Mouse (Mus musculus): ENCODE data around the gene Fam222b. TPM values are rescaled to one million over a fixed set of nuclear protein-coding genes. Genes with fewer than 3 reads are reported as not detected.

The Fam222b gene
- polyA plus RNA-seq, 1 experiment from 2014 or later: 26.6 TPM

- H3K9ac ChIP-seq (ENCODE audit: low read length): no peak overlapping the region
- no peak overlapping the region for H3K4me2 ChIP-seq
- H3K9me3 ChIP-seq (ENCODE audit: control insufficient read depth, low read length): no peaks in the 10 kb centered on the region
- 76% methylated on average over 6 of the region's 6 CpGs for WGBS
- H3K36me3 ChIP-seq (ENCODE audit: control insufficient read depth, insufficient read depth, low read length): peaks cover 30% of the 10 kb centered on the region
- no peak for DNase-seq (ENCODE audit: low spot score, missing footprints)
- H3K4me1 ChIP-seq (ENCODE audit: control insufficient read depth, insufficient read depth, low read length): no peaks in the 10 kb centered on the region
- ATAC-seq (ENCODE audit: low FRiP score): no peak
- no peak overlapping the region for H3K27ac ChIP-seq (ENCODE audit: low read depth, low read length)
- no peak overlapping the region for H3K4me3 ChIP-seq (ENCODE audit: low read depth, low read length)
- no peaks in the 10 kb centered on the region for H3K27me3 ChIP-seq (ENCODE audit: control insufficient read depth, insufficient read depth, low read length)
Measured at GRCm38 (mm10) chr11:78156156-78156699, 61.8 kb downstream of the Fam222b start.

- no peaks in the 10 kb centered on the region for H3K9me3 ChIP-seq (ENCODE audit: control insufficient read depth, low read length)
- H3K27ac ChIP-seq (ENCODE audit: low read depth, low read length): no peak overlapping the region
- no peak overlapping the region for H3K4me3 ChIP-seq (ENCODE audit: low read depth, low read length)
- DNase-seq (ENCODE audit: low spot score, missing footprints): peak; percentile 97
- H3K4me1 ChIP-seq (ENCODE audit: control insufficient read depth, insufficient read depth, low read length): peaks cover 19% of the 10 kb centered on the region
- H3K9ac ChIP-seq (ENCODE audit: low read length): no peak overlapping the region
- peak; percentile 36 for ATAC-seq (ENCODE audit: low FRiP score)
- H3K36me3 ChIP-seq (ENCODE audit: control insufficient read depth, insufficient read depth, low read length): peaks cover 37% of the 10 kb centered on the region
- H3K4me2 ChIP-seq: no peak overlapping the region
- 37% methylated on average over 2 of the region's 2 CpGs for WGBS
- H3K27me3 ChIP-seq (ENCODE audit: control insufficient read depth, insufficient read depth, low read length): no peaks in the 10 kb centered on the region
Measured at GRCm38 (mm10) chr11:78159096-78159495, 64.6 kb downstream of the Fam222b start.

GRCm38 (mm10) chr11:78159557-78159956, 65.1 kb downstream of the Fam222b start:
- peaks cover 34% of the 10 kb centered on the region for H3K36me3 ChIP-seq (ENCODE audit: control insufficient read depth, insufficient read depth, low read length)
- 82% methylated on average over 7 of the region's 7 CpGs for WGBS
- ATAC-seq (ENCODE audit: low FRiP score) (no peak), DNase-seq (ENCODE audit: low spot score, missing footprints) (no peak)
- H3K4me3 ChIP-seq (ENCODE audit: low read depth, low read length): no peak overlapping the region
- no peak overlapping the region for H3K9ac ChIP-seq (ENCODE audit: low read length)
- H3K4me2 ChIP-seq: no peak overlapping the region
- H3K27ac ChIP-seq (ENCODE audit: low read depth, low read length): no peak overlapping the region
- peaks cover 19% of the 10 kb centered on the region for H3K4me1 ChIP-seq (ENCODE audit: control insufficient read depth, insufficient read depth, low read length)
- no peaks in the 10 kb centered on the region for H3K9me3 ChIP-seq (ENCODE audit: control insufficient read depth, low read length)
- H3K27me3 ChIP-seq (ENCODE audit: control insufficient read depth, insufficient read depth, low read length): no peaks in the 10 kb centered on the region

GRCm38 (mm10) chr11:78160171-78160570, 65.7 kb downstream of the Fam222b start:
- H3K9me3 ChIP-seq (ENCODE audit: control insufficient read depth, low read length): no peaks in the 10 kb centered on the region
- H3K27me3 ChIP-seq (ENCODE audit: control insufficient read depth, insufficient read depth, low read length): no peaks in the 10 kb centered on the region
- H3K9ac ChIP-seq (ENCODE audit: low read length): no peak overlapping the region
- WGBS: 92% methylated on average over 18 of the region's 18 CpGs
- ATAC-seq (ENCODE audit: low FRiP score) (no peak), DNase-seq (ENCODE audit: low spot score, missing footprints) (no peak)
- no peak overlapping the region for H3K27ac ChIP-seq (ENCODE audit: low read depth, low read length)
- no peak overlapping the region for H3K4me3 ChIP-seq (ENCODE audit: low read depth, low read length)
- H3K36me3 ChIP-seq (ENCODE audit: control insufficient read depth, insufficient read depth, low read length): peaks cover 30% of the 10 kb centered on the region
- H3K4me2 ChIP-seq: no peak overlapping the region
- peaks cover 19% of the 10 kb centered on the region for H3K4me1 ChIP-seq (ENCODE audit: control insufficient read depth, insufficient read depth, low read length)

- peaks cover 19% of the 10 kb centered on the region for H3K4me1 ChIP-seq (ENCODE audit: control insufficient read depth, insufficient read depth, low read length)
- H3K36me3 ChIP-seq (ENCODE audit: control insufficient read depth, insufficient read depth, low read length): peaks cover 30% of the 10 kb centered on the region
- no peak for ATAC-seq (ENCODE audit: low FRiP score)
- 92% methylated on average over 3 of the region's 3 CpGs for WGBS
- DNase-seq (ENCODE audit: low spot score, missing footprints): no peak
- H3K4me2 ChIP-seq: no peak overlapping the region
- no peaks in the 10 kb centered on the region for H3K9me3 ChIP-seq (ENCODE audit: control insufficient read depth, low read length)
- no peak overlapping the region for H3K9ac ChIP-seq (ENCODE audit: low read length)
- H3K27me3 ChIP-seq (ENCODE audit: control insufficient read depth, insufficient read depth, low read length): no peaks in the 10 kb centered on the region
- no peak overlapping the region for H3K4me3 ChIP-seq (ENCODE audit: low read depth, low read length)
- H3K27ac ChIP-seq (ENCODE audit: low read depth, low read length): no peak overlapping the region
Measured at GRCm38 (mm10) chr11:78160675-78161074, 66.2 kb downstream of the Fam222b start.

DNA sequence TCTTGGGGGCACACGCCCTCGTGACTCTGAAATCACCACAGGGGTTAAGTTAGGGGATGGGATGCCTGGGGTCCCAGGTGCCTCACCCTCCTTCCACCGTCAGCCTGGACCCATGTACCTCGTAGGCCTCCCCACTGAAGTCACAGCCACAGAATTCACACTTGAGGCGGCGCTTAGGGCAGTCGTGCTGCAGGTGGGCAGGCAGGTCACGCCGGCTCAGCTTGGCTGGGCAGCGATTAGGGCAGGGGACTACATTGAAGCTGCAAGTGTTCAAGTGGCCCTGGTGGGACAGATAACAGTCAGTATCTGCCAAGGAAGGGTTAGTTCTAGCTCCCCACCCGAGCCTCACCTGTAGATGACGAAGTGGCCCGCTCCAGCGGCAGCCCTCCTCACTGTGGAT, 66.7 kb downstream of the Fam222b start:
- Histone ChIP-seq H3K9me3 (ENCODE audit: control insufficient read depth, low read length) (no peaks in the 10 kb centered on the region), H3K27ac (ENCODE audit: low read depth, low read length) (no peak overlapping the region), H3K36me3 (ENCODE audit: control insufficient read depth, insufficient read depth, low read length) (peaks cover 30% of the 10 kb centered on the region), H3K4me1 (ENCODE audit: control insufficient read depth, insufficient read depth, low read length) (peaks cover 24% of the 10 kb centered on the region), H3K4me3 (ENCODE audit: low read depth, low read length) (no peak overlapping the region), H3K27me3 (ENCODE audit: control insufficient read depth, insufficient read depth, low read length) (no peaks in the 10 kb centered on the region), H3K9ac (ENCODE audit: low read length) (no peak overlapping the region), H3K4me2 (no peak overlapping the region)
- 93% methylated on average over 14 of the region's 14 CpGs for WGBS
- DNase-seq (ENCODE audit: low spot score, missing footprints) (no peak), ATAC-seq (ENCODE audit: low FRiP score) (no peak)

DNA sequence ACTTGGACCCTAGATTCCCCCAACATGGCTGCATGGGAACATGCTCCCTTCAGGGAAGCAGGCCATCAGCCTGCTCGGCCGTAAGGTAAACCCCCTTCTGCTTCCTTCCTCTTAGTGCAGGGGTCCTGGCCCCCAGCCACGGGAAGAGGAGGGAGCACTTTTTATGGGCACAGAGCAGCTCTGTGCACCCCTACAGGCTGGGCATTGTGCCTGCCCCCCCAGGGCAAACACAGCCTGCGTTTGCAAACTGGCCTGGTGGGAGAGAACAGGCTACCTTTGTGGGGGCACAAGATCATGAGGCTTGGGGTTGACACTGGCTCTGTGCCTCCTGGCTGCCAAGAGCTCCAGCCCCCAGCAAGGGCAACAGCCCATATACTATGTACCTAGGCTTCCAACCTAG, 67.5 kb downstream of the Fam222b start:
- no peak overlapping the region for H3K9ac ChIP-seq (ENCODE audit: low read length)
- WGBS: 72% methylated on average over 4 of the region's 4 CpGs

DNA sequence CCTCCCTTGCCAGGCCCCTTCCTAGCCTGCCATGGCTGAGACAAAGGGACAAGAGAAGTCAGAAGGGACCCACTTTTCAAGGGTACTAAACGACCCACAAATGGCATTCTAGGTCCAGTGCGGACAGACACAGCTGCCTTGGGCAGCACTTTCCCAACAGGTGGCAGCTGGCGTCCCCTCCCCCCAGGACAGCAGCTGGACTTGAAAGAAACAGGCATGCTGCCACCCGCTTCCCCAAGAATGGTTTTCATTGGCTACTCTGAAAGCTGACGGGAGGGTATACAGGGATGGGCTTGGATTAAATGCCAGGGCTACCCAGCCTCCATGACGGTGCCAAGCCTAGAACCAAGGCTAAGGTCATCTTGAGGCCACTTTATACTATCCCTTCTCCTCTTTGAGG, 68.0 kb downstream of the Fam222b start:
- H3K4me2 ChIP-seq: peak overlapping the region; percentile 75
- no peak overlapping the region for H3K27ac ChIP-seq (ENCODE audit: low read depth, low read length)
- H3K4me3 ChIP-seq (ENCODE audit: low read depth, low read length): peak overlapping the region; percentile 97; the same call in 1 of the 2 replicates
- 84% methylated on average over 6 of the region's 6 CpGs for WGBS
- H3K4me1 ChIP-seq (ENCODE audit: control insufficient read depth, insufficient read depth, low read length): peaks cover 26% of the 10 kb centered on the region
- no peak for ATAC-seq (ENCODE audit: low FRiP score)
- no peaks in the 10 kb centered on the region for H3K9me3 ChIP-seq (ENCODE audit: control insufficient read depth, low read length)
- H3K27me3 ChIP-seq (ENCODE audit: control insufficient read depth, insufficient read depth, low read length): no peaks in the 10 kb centered on the region
- H3K36me3 ChIP-seq (ENCODE audit: control insufficient read depth, insufficient read depth, low read length): peaks cover 30% of the 10 kb centered on the region
- no peak for DNase-seq (ENCODE audit: low spot score, missing footprints)
- no peak overlapping the region; the same call in 1 of the 2 replicates for H3K9ac ChIP-seq (ENCODE audit: low read length)

More for the DNA sequence above, 67.5 kb downstream of the Fam222b start:
- Histone ChIP-seq H3K36me3 (ENCODE audit: control insufficient read depth, insufficient read depth, low read length) (peaks cover 30% of the 10 kb centered on the region), H3K4me2 (no peak overlapping the region), H3K4me1 (ENCODE audit: control insufficient read depth, insufficient read depth, low read length) (peaks cover 26% of the 10 kb centered on the region), H3K4me3 (ENCODE audit: low read depth, low read length) (no peak overlapping the region), H3K27ac (ENCODE audit: low read depth, low read length) (no peak overlapping the region), H3K9me3 (ENCODE audit: control insufficient read depth, low read length) (no peaks in the 10 kb centered on the region), H3K27me3 (ENCODE audit: control insufficient read depth, insufficient read depth, low read length) (no peaks in the 10 kb centered on the region)
- DNase-seq (ENCODE audit: low spot score, missing footprints): no peak
- ATAC-seq (ENCODE audit: low FRiP score): no peak

GRCm38 (mm10) chr11:78163045-78163444, 68.6 kb downstream of the Fam222b start:
- no peak for ATAC-seq (ENCODE audit: low FRiP score)
- WGBS: 92% methylated on average over 2 of the region's 2 CpGs
- H3K4me1 ChIP-seq (ENCODE audit: control insufficient read depth, insufficient read depth, low read length): peaks cover 26% of the 10 kb centered on the region
- H3K9ac ChIP-seq (ENCODE audit: low read length): peak overlapping the region; percentile 96; the same call in 1 of the 2 replicates
- no peak for DNase-seq (ENCODE audit: low spot score, missing footprints)
- H3K36me3 ChIP-seq (ENCODE audit: control insufficient read depth, insufficient read depth, low read length): peaks cover 26% of the 10 kb centered on the region
- peak overlapping the region; percentile 99; the same call in 1 of the 2 replicates for H3K27ac ChIP-seq (ENCODE audit: low read depth, low read length)
- peak overlapping the region; percentile 97 for H3K4me3 ChIP-seq (ENCODE audit: low read depth, low read length)
- H3K9me3 ChIP-seq (ENCODE audit: control insufficient read depth, low read length): no peaks in the 10 kb centered on the region
- no peaks in the 10 kb centered on the region for H3K27me3 ChIP-seq (ENCODE audit: control insufficient read depth, insufficient read depth, low read length)
- H3K4me2 ChIP-seq: peak overlapping the region; percentile 75
